ENCODE assay signal across 7 mouse cellular contexts in genomic region chr1:87327165-87327861, GRCm38 (mm10). TPM values are rescaled to one million over a fixed set of nuclear protein-coding genes. Genes with fewer than 3 reads are reported as not detected.
DNase-seq lines count a peak whose midpoint lies in the region; ATAC-seq and TF ChIP-seq lines count a peak whose summit lies in the region.

No protein-coding gene starts in this region.

- no peaks in the 10 kb centered on the region for H3K27me3 ChIP-seq in embryonic facial prominence, embryonic 14.5 days (replicated peaks; ENCODE audit: control insufficient read depth, insufficient read depth, low read length)
- H3K27me3 ChIP-seq in hindbrain, embryonic 10.5 days (ENCODE audit: insufficient read depth, poor library complexity, severe bottlenecking) = no peaks in the 10 kb centered on the region
- H3K27me3 ChIP-seq in limb, embryonic 10.5 days (ENCODE audit: low read depth, poor library complexity, severe bottlenecking) = no peaks in the 10 kb centered on the region
- no peaks in the 10 kb centered on the region for H3K27me3 ChIP-seq in midbrain, embryonic 11.5 days (ENCODE audit: control insufficient read depth, insufficient read depth, low read length)
- no peaks in the 10 kb centered on the region for H3K27me3 ChIP-seq in small intestine, adult 2 months (ENCODE audit: control insufficient read depth, insufficient read depth, low read length)

- H3K9me3 ChIP-seq in embryonic facial prominence, embryonic 14.5 days (ENCODE audit: control insufficient read depth, low read length) = no peaks in the 10 kb centered on the region
- no peaks in the 10 kb centered on the region for H3K9me3 ChIP-seq in hindbrain, embryonic 10.5 days
- no peaks in the 10 kb centered on the region for H3K9me3 ChIP-seq in limb, embryonic 10.5 days (replicated peaks)
- no peaks in the 10 kb centered on the region for H3K9me3 ChIP-seq in midbrain, embryonic 11.5 days (ENCODE audit: control insufficient read depth, low read length)

- peak overlapping the region; percentile 98 for H3K4me3 ChIP-seq in embryonic facial prominence, embryonic 14.5 days (ENCODE audit: low read depth, low read length)
- H3K4me3 ChIP-seq in hindbrain, embryonic 10.5 days = peak overlapping the region; percentile 84
- peak overlapping the region; percentile 100 for H3K4me3 ChIP-seq in limb, embryonic 10.5 days
- H3K4me3 ChIP-seq in midbrain, embryonic 11.5 days (ENCODE audit: low read depth, low read length) = peak overlapping the region; percentile 84
- peak overlapping the region; percentile 99 for H3K4me3 ChIP-seq in small intestine, adult 2 months (ENCODE audit: low read depth, low read length)

- peaks cover 11% of the 10 kb centered on the region; the same call in 1 of the 2 replicates for H3K36me3 ChIP-seq in embryonic facial prominence, embryonic 14.5 days (ENCODE audit: control insufficient read depth, insufficient read depth, low read length)
- H3K36me3 ChIP-seq in hindbrain, embryonic 10.5 days = peaks cover 16% of the 10 kb centered on the region
- peaks cover 19% of the 10 kb centered on the region for H3K36me3 ChIP-seq in limb, embryonic 10.5 days
- H3K36me3 ChIP-seq in midbrain, embryonic 11.5 days (ENCODE audit: control insufficient read depth, insufficient read depth, low read length) = peaks cover 2% of the 10 kb centered on the region; the same call in 1 of the 2 replicates
- H3K36me3 ChIP-seq in small intestine, adult 2 months (ENCODE audit: control insufficient read depth, insufficient read depth, low read length) = peaks cover 7% of the 10 kb centered on the region; the same call in 1 of the 2 replicates

- H3K9ac ChIP-seq in embryonic facial prominence, embryonic 14.5 days (ENCODE audit: low read depth, low read length) = peak overlapping the region; percentile 95
- peak overlapping the region; percentile 94 for H3K9ac ChIP-seq in midbrain, embryonic 11.5 days (ENCODE audit: low read length)

- peaks cover 9% of the 10 kb centered on the region for H3K4me1 ChIP-seq in embryonic facial prominence, embryonic 14.5 days (ENCODE audit: control insufficient read depth, insufficient read depth, low read length)
- peaks cover 15% of the 10 kb centered on the region for H3K4me1 ChIP-seq in hindbrain, embryonic 10.5 days (replicated peaks)
- peaks cover 11% of the 10 kb centered on the region for H3K4me1 ChIP-seq in limb, embryonic 10.5 days
- H3K4me1 ChIP-seq in midbrain, embryonic 11.5 days (ENCODE audit: control insufficient read depth, insufficient read depth, low read length) = peaks cover 3% of the 10 kb centered on the region; the same call in 1 of the 2 replicates
- H3K4me1 ChIP-seq in small intestine, adult 2 months (ENCODE audit: control insufficient read depth, insufficient read depth, insufficient read length, low read length) = peaks cover 7% of the 10 kb centered on the region

- 0% methylated on average over 14 of the region's 53 CpGs for WGBS in embryonic facial prominence, embryonic 14.5 days
- WGBS in hindbrain, embryonic 10.5 days = under 1% methylated on average over 52 of the region's 53 CpGs
- WGBS in limb, embryonic 10.5 days = under 1% methylated on average over 47 of the region's 53 CpGs
- WGBS in midbrain, embryonic 11.5 days = under 1% methylated on average over 46 of the region's 53 CpGs
- under 1% methylated on average over 53 of the region's 53 CpGs for WGBS in small intestine, adult 2 months

- peak; percentile 84 for ATAC-seq in embryonic facial prominence, embryonic 14.5 days (ENCODE audit: low read depth)
- ATAC-seq in midbrain, embryonic 11.5 days (ENCODE audit: low FRiP score) = peak; percentile 92

- no peak for TF ChIP-seq CTCF in small intestine, adult 2 months (IDR thresholded peaks at IDR 0.05; ENCODE audit: extremely low read depth, insufficient read length, insufficient replicate concordance, low read depth, low read length)

- DNase-seq in CD4-positive, CD25-positive, alpha-beta regulatory T cell, adult 2 months (ENCODE audit: low read depth, low spot score) = peak; percentile 56
- DNase-seq in MEL-GATA-1-ER (ENCODE audit: extremely low read depth, low read depth) = peak; percentile 44
- peak; percentile 29 for DNase-seq in embryonic facial prominence, embryonic 14.5 days (ENCODE audit: low spot score)
- DNase-seq in hindbrain, embryonic 10.5 days (ENCODE audit: low spot score) = no peak
- DNase-seq in limb, embryonic 10.5 days (ENCODE audit: low spot score) = peak; percentile 80
- peak; percentile 97 for DNase-seq in midbrain, embryonic 11.5 days (ENCODE audit: low spot score, missing footprints)

- peak overlapping the region; percentile 94 for H3K27ac ChIP-seq in embryonic facial prominence, embryonic 14.5 days (replicated peaks; ENCODE audit: low read depth, low read length)
- peak overlapping the region; percentile 97 for H3K27ac ChIP-seq in hindbrain, embryonic 10.5 days
- H3K27ac ChIP-seq in limb, embryonic 10.5 days = peak overlapping the region; percentile 97
- H3K27ac ChIP-seq in midbrain, embryonic 11.5 days (ENCODE audit: low read depth, low read length) = peak overlapping the region; percentile 86
- H3K27ac ChIP-seq in small intestine, adult 2 months (ENCODE audit: insufficient read depth, low read depth, low read length) = peak overlapping the region; percentile 25

- peak overlapping the region; percentile 78 for H3K4me2 ChIP-seq in embryonic facial prominence, embryonic 14.5 days (ENCODE audit: low read depth, low read length)
- peak overlapping the region; percentile 66 for H3K4me2 ChIP-seq in midbrain, embryonic 11.5 days

- TF ChIP-seq POLR2A in small intestine, adult 2 months (IDR thresholded peaks at IDR 0.05; ENCODE audit: low read depth, low read length) = no peak; the same call in 1 of the 2 replicates

RNA-seq across cellular contexts. Expression of gene Gigyf2, which starts 0.5 kb away (rescaled TPM):
- polyA plus RNA-seq in embryonic facial prominence, embryonic 14.5 days (2014; fragmentation: Nextera tagmentation; extraction: Ambion mirVana) = 41.6 and 46.8 TPM in 2 replicates
- 46.1 and 48.1 TPM in 2 replicates for polyA plus RNA-seq in hindbrain, embryonic 10.5 days (2016; fragmentation: Nextera tagmentation; extraction: Ambion mirVana)
- 45.2 and 49.1 TPM in 2 replicates for polyA plus RNA-seq in limb, embryonic 10.5 days (2016; fragmentation: Nextera tagmentation; extraction: Ambion mirVana)
- 50.7 and 51.9 TPM in 2 replicates for polyA plus RNA-seq in midbrain, embryonic 11.5 days (2014; fragmentation: Nextera tagmentation; extraction: Ambion mirVana)
- 10.8 and 26.0 TPM in 2 replicates for polyA plus RNA-seq in small intestine, adult 2 months (2012; rRNA removed)

Comparison
In these comparisons a context has a peak if more than half of its experiments do, and no peak if none do; other contexts are left out.
1. H3K27ac ChIP-seq: peak in every context shown above with its lines; median percentile 97 in hindbrain, embryonic 10.5 days; 97 in limb, embryonic 10.5 days; 94 in embryonic facial prominence, embryonic 14.5 days; 86 in midbrain, embryonic 11.5 days; 25 in small intestine, adult 2 months.